Mouse (Mus musculus) mouse trophoblast stem cell (cell line): ENCODE results near the gene Slc16a4.
"Not testable (repeated sequence)": the region's sequence is repeated elsewhere in the genome, so short reads cannot be mapped to it uniquely, and the experiment has no call there.

Source experiments
- in situ Hi-C, 2 experiments: fragments of 300-500 bp; cut with MseI, MboI; formaldehyde crosslinking; loops; 2 replicates in 1 of 2; 3 replicates in 1 of 2; pipeline ENCODE4 v1.15.1; 2025

Slc16a4 gene

GRCm38 (mm10) chr3:107295672-107296360, 4.8 kb downstream of the Slc16a4 start:
- in situ Hi-C loops = no loop called here

DNA sequence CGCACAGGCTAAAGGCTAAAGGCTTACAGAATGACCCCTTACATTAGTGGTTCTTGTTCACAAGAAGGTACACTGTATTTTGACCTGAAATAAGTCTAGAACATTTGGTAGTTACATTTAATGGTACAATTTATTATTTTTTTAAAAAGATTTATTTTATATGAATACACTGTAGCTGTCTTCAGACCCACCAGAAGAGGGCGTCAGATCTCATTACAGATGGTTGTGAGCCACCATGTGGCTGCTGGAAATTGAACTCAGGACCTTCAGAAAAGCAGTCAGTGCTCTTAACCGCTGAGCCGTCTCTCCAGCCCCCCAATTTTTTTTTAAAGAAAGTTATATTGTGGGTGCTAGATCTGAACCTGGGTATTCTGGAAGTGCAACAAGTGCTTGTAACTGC, 5.9 kb downstream of the Slc16a4 start:
- in situ Hi-C loops = not testable (repeated sequence)

GRCm38 (mm10) chr3:107317338-107317737, 26.3 kb downstream of the Slc16a4 start:
- in situ Hi-C loops = no loop called here

DNA sequence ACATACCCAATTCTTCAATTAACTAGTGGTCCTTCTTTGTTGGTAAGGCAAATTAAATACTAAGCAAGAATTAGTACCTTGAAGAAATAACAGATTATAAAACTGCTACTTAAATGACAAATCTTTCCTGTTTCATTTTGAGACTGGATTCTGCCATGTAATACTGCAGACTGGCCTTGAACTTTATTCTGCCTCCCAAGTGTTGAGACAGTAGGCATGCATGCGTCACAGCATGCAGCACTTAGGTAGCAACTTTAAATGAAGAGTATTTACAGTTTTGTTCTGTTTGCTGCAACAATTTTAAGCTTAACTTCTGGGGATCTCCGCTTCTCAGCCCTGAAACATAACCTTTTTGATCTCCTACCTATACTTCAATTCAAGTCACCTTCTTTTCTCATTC, 30.1 kb downstream of the Slc16a4 start:
- in situ Hi-C loops = no loop called here

GRCm38 (mm10) chr3:107321776-107322175, 30.7 kb downstream of the Slc16a4 start:
- in situ Hi-C loops = no loop called here

DNA sequence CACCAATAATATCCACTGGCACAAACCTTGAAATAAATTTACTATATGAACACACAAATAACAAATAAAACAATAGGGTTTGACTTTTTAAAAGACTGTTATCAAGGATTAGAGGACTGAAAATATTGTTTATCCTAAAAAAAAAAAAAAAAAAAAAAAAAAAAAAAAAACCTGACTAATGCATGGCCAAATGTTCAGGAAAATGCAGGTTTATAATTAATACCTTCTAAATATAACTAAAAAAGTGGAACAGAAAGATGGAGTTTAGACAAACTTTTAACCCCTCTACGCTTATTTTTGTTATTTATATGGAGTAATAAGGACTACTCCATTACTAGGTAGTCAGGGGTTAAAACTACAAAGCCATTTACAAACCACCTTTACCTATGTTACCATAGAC, 35.4 kb downstream of the Slc16a4 start:
- in situ Hi-C loops = no loop called here

- in situ Hi-C loops = no loop called here
Measured at GRCm38 (mm10) chr3:107330503-107331424, 39.7 kb downstream of the Slc16a4 start.

DNA sequence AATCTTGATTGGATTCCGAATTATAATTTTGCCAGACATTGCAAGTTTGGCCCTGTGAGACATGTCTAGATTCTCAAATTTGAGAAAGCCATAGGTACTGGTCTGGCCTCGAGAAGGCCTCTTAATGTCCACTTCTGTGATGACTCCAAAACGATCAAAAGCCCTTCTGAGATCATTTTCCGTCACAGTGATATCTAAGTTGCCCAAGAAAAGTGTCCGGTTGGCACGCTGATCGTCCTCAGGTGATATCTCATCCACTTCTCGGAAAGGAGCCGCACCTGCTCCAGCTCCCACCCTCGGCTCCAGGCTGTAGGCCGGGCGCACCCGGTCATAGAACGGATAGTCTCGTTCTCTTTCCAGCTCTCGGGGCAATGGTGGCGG, 40.7 kb downstream of the Slc16a4 start:
- in situ Hi-C loops = no loop called here

DNA sequence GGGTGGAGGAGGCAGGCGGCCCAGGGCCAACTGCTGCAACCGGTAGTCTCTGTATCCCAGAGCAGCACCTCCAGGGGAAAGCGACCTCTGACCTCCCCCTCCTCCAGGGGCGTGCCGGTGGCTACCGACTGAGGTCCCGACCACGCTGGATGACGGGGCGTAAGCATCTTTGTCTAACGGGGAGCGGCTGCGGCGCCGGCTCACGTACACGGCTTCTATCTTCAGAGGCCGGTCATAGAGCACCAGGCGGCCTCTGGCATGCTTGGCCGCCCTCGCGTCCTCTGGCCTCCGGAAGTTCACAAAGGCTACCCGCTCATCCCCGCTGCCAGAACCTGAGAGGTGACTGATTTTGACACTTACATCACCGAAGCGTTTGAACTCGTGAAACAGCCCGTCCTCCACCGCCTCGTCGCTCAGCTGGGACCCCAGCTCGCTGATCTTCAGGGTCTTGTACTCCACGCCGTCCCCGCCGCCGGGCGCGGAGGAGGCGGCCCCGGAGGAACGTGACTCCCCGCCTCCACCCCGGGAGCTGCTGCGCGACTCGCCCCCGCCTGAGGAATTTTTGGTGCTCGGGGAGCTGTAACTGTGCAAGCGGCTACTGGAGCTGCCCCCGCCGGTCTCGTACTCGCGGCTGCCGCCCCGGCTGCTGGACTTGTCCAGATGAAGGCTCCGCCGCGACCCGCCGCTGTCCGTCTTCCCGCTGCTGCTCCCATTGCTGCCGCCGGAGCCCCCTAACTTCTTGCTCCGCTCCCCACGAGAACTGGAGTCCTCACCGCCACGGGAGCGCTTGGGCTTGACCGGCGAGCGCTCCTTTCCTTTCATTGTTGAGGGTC, 41.3 kb downstream of the Slc16a4 start:
- in situ Hi-C loops = no loop called here

GRCm38 (mm10) chr3:107332960-107333380, 41.9 kb downstream of the Slc16a4 start:
- in situ Hi-C loops = no loop called here

GRCm38 (mm10) chr3:107333381-107334201, 42.6 kb downstream of the Slc16a4 start, which contains the start of gene Rbm15:
TSS of gene Rbm15 (minus strand) at chr3:107333673.
- in situ Hi-C loops = no loop called here

GRCm38 (mm10) chr3:107334202-107334934, 43.3 kb downstream of the Slc16a4 start:
- in situ Hi-C loops = no loop called here

GRCm38 (mm10) chr3:107343971-107344370, 52.9 kb downstream of the Slc16a4 start:
- in situ Hi-C loops = no loop called here

DNA sequence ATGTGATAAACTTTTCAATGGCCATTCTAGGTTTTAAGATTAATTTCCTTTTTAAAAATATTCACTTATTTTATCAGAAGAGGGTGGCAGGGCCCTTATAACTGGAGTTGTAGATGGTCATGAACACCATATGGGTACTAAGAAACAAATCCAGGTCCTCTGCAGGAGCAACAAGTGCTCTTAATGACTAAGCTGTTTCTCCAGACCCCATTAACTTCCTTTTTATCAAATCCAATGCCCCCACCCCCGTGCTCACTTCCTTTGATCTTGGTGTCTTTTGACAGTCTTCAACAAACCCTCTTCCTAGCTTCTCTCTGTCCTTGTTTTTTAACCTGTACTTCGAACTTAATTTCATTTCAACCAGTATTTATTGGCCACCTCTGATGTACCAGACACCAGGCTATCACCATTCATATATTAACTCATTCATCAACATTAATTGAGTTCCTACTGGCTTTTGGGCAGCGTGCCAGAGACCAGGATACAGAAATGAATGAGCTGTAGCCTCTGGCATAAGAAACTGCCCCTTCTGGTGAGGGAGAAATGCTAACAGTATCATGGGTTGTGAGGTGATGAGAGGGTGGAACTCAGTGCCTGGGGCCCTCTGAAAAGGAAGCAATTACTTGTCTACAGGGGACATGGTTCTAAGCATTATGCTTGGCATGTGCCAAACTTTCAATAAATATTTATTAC, 54.1 kb downstream of the Slc16a4 start:
- in situ Hi-C loops = no loop called here

GRCm38 (mm10) chr3:107349006-107349405, 58.0 kb downstream of the Slc16a4 start:
- in situ Hi-C loops = no loop called here

GRCm38 (mm10) chr3:107351706-107352105, 60.7 kb downstream of the Slc16a4 start:
- in situ Hi-C loops = no loop called here

DNA sequence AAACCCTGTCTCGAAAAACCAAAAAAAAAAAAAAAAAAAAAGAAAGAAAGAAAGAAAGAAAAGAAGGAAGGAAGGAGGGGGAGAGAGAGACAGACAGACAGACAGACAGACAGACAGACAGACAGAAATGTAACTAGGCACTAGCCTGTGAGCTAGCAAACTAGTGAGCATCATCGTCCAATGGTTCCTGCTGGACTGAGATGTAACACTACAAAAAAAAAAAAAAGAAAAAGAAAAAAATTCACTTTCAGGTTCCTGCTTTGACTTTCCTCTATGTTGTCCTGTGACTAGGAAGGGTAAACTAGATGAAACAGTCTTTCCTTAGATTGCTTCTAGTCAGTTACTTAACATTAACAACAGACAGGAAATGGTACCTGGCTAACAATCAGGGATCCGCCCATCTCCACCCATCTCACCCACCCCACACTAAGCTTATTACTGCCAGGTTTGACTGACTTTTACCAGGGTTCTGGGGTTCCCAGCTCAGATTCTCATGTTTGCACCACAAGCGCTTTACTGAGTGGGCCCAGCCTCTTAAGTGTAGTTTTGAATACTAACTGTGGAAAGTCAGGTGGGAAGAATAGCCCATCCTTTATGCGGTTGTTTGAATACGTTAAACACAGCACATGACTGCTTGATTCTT, 64.7 kb downstream of the Slc16a4 start:
- in situ Hi-C loops = loop anchor here in 1 of 2 experiments (5.0 kb wide), 1 partner anchor 107 kb away; no protein-coding TSS in a partner anchor

- in situ Hi-C loops = loop anchor here in 1 of 2 experiments (5.0 kb wide), 1 partner anchor 105 kb away; no protein-coding TSS in a partner anchor
Measured at GRCm38 (mm10) chr3:107356964-107357441, 66.0 kb downstream of the Slc16a4 start.
